Mouse (Mus musculus): ENCODE data around the gene Crybg2. TPM values are rescaled to one million over a fixed set of nuclear protein-coding genes. Genes with fewer than 3 reads are reported as not detected.

Gene Crybg2
- polyA plus RNA-seq, 1 experiment from 2014 or later: 0.53 TPM

DNA sequence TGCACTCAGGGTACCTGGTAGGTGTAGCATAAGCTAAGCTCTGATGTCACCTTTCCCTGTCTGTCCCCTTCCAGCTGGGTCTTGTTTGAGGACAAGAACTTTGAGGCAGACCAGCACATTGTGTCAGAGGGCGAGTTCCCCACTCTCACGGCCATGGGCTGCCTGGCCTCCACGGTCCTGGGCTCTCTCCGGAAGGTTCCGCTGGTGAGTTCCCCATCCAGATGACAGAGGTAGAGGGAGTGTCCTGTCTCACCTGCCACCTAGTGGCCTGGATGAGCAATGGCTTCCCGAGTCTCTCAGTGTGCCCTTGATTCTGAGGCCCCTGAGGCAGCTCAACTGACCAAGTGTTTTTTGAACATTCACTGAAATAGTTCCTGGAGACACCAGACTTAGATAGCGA is 26.8 kb downstream of the Crybg2 start:
- Histone ChIP-seq H3K9ac (no peak overlapping the region), H3K27me3 (peaks cover 8% of the 10 kb centered on the region), H3K27ac (no peak overlapping the region), H3K36me3 (ENCODE audit: poor library complexity, severe bottlenecking) (no peaks in the 10 kb centered on the region), H3K4me1 (peaks cover 3% of the 10 kb centered on the region; the same call in 1 of the 2 replicates), H3K4me3 (no peak overlapping the region), H3K9me3 (replicated peaks) (no peaks in the 10 kb centered on the region), H3K4me2 (no peak overlapping the region)
- WGBS: 45% methylated on average over 7 of the region's 7 CpGs
- ATAC-seq: no peak

GRCm38 (mm10) chr4:134089029-134089428 is 28.4 kb downstream of the Crybg2 start:
- Histone ChIP-seq H3K27ac (no peak overlapping the region), H3K4me1 (no peaks in the 10 kb centered on the region), H3K4me3 (no peak overlapping the region), H3K36me3 (ENCODE audit: poor library complexity, severe bottlenecking) (no peaks in the 10 kb centered on the region), H3K27me3 (no peaks in the 10 kb centered on the region), H3K9me3 (replicated peaks) (no peaks in the 10 kb centered on the region), H3K4me2 (no peak overlapping the region), H3K9ac (no peak overlapping the region)
- no peak for ATAC-seq
- WGBS: 74% methylated on average over 9 of the region's 9 CpGs

DNA sequence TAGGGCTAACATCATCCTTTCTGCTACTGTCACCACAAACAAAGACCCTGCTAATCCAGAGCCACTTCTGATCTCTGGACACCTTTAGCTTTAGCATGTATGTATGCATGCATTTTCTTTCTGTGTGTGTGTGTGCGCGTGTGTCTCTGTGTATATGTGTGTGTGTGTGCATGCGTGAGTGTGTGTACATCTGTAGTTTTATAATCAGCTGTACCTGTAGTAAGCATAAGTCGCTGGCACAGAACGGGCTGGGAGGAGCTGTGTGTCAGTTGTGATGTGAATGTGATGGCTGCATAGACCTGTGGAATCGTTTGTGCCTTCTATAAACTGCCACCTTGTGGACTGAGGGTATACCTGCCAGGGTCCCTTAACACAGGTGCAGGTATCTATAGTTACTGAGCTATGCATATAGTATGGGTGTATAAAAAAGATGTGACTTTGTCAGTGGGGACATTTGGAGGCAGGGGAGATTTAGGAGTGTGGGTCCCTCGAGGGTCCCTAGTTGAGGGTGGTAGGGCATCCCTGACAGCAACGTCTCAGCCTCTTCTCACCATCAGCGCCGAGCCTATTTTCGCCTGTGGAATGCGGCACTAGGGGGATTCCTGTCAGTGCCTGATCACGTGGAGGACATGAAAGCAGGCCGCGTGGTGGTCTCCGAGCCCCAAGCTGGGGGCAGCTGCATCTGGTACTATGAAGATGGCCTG is 30.1 kb downstream of the Crybg2 start:
- Histone ChIP-seq H3K27me3 (no peaks in the 10 kb centered on the region), H3K4me2 (no peak overlapping the region), H3K4me3 (no peak overlapping the region), H3K9me3 (replicated peaks) (no peaks in the 10 kb centered on the region), H3K9ac (no peak overlapping the region), H3K36me3 (ENCODE audit: poor library complexity, severe bottlenecking) (no peaks in the 10 kb centered on the region), H3K4me1 (no peaks in the 10 kb centered on the region), H3K27ac (no peak overlapping the region)
- no peak for ATAC-seq
- 85% methylated on average over 16 of the region's 16 CpGs for WGBS

DNA sequence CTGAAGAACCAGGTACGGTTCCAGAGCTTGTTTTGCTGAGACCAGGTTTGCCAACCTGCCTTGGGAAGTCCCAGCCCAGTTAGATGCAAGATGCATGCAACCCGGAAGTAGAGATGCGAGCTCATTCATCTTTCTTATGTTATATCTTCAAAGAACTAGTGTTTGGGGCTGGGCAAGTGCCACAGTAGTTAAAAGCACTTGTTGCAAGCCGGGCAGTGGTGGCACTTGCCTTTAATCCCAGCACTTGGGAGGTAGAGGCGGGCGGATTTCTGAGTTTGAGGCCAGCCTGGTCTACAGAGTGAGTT is 30.6 kb downstream of the Crybg2 start:
- 87% methylated on average over 6 of the region's 6 CpGs for WGBS
- H3K9ac ChIP-seq: no peak overlapping the region
- no peak for ATAC-seq

GRCm38 (mm10) chr4:134092382-134093288 is 32.0 kb downstream of the Crybg2 start:
- no peak overlapping the region for H3K4me3 ChIP-seq
- H3K36me3 ChIP-seq (ENCODE audit: poor library complexity, severe bottlenecking): no peaks in the 10 kb centered on the region
- H3K9me3 ChIP-seq (replicated peaks): no peaks in the 10 kb centered on the region
- no peaks in the 10 kb centered on the region for H3K27me3 ChIP-seq
- no peaks in the 10 kb centered on the region for H3K4me1 ChIP-seq
- no peak overlapping the region for H3K4me2 ChIP-seq
- ATAC-seq: no peak
- 70% methylated on average over 6 of the region's 6 CpGs for WGBS
- H3K27ac ChIP-seq: no peak overlapping the region
- H3K9ac ChIP-seq: no peak overlapping the region

More for the DNA sequence above, 30.6 kb downstream of the Crybg2 start:
- H3K27me3 ChIP-seq: no peaks in the 10 kb centered on the region
- no peaks in the 10 kb centered on the region for H3K36me3 ChIP-seq (ENCODE audit: poor library complexity, severe bottlenecking)
- no peak overlapping the region for H3K4me3 ChIP-seq
- H3K4me2 ChIP-seq: no peak overlapping the region
- H3K9me3 ChIP-seq (replicated peaks): no peaks in the 10 kb centered on the region
- no peak overlapping the region for H3K27ac ChIP-seq
- no peaks in the 10 kb centered on the region for H3K4me1 ChIP-seq

DNA sequence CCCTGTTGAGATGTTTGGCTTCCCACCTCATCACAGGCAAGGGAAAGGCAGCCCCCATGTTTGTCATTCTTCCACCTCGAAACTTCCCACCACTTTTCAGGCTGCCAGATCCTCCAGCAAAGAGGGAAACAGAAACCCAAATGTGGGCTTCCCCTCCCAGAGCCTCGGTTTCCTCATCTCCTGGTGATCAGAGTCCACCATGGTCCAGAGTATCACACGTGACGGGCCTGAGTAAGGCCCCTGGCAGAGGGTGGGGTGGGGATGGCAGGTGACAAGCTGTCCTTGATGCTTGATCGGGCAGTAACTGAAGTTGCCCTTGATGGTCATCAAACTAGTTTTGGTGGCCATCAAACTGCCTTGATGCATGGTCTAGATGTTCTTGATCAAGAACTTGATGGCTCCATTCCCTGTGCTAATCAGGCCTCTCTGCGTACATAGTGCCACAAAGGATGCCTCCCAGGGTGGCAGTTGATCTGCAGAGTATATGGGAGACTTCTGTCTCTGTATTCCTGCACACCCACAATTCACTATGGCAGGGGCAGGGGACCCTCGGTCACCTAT is 33.5 kb downstream of the Crybg2 start:
- 90% methylated on average over 7 of the region's 7 CpGs for WGBS
- no peak overlapping the region for H3K9ac ChIP-seq
- no peak for ATAC-seq
- H3K4me3 ChIP-seq: no peak overlapping the region
- H3K36me3 ChIP-seq (ENCODE audit: poor library complexity, severe bottlenecking): no peaks in the 10 kb centered on the region
- no peaks in the 10 kb centered on the region for H3K9me3 ChIP-seq (replicated peaks)
- no peaks in the 10 kb centered on the region for H3K4me1 ChIP-seq
- no peak overlapping the region for H3K27ac ChIP-seq
- no peaks in the 10 kb centered on the region for H3K27me3 ChIP-seq
- H3K4me2 ChIP-seq: no peak overlapping the region

DNA sequence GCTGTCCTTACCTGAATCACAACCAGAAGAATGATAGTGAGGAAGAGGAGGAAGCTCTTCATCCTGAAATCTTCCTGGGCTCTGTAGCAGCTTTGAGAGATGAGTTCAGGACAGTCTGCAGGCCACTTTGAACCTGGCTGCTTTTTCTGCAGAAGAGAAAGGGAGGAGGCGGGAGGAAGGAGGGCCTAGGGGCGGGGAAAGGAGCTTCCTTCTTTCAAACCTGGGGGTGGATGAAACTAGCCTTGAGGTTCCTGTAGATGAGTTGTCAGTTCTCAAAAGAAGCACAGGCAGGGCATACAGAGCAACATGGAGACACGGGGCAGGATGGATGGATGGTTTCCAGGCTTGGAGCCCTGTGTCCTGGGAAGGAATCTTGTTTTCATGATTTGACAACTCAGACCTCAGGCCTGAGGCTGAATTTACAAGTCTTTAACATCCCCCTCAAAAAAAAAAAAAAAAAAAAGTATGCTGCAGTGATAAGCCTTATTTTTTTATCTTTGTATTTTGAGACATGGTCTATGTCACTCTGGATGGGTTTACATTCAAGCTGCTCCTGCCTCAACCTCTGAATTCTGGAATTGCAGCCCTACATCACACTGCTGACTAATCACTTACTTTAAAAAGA is 34.4 kb downstream of the Crybg2 start, which contains the start of gene Cd52:
Gene Cd52 (minus strand): TSS at position 160 of the 625 bp plus-strand sequence.
- no peak within 1 kb of the TSS for H3K4me3 ChIP-seq
- H3K9me3 ChIP-seq (replicated peaks): no peaks in the 10 kb centered on the region
- H3K36me3 ChIP-seq (ENCODE audit: poor library complexity, severe bottlenecking): no peaks in the 10 kb centered on the region
- no peaks in the 10 kb centered on the region for H3K4me1 ChIP-seq
- H3K27ac ChIP-seq: no peak within 1 kb of the TSS
- no peaks in the 10 kb centered on the region for H3K27me3 ChIP-seq
- 71% methylated on average over 3 of the region's 3 CpGs for WGBS
- no peak within 1 kb of the TSS for H3K4me2 ChIP-seq
- no peak within 1 kb of the TSS for H3K9ac ChIP-seq
- no peak for ATAC-seq

GRCm38 (mm10) chr4:134096120-134096519 is 35.5 kb downstream of the Crybg2 start:
- no peak for ATAC-seq
- H3K27me3 ChIP-seq: no peaks in the 10 kb centered on the region
- H3K9ac ChIP-seq: no peak overlapping the region
- H3K4me2 ChIP-seq: no peak overlapping the region
- no peak overlapping the region for H3K4me3 ChIP-seq
- no peaks in the 10 kb centered on the region for H3K36me3 ChIP-seq (ENCODE audit: poor library complexity, severe bottlenecking)
- H3K27ac ChIP-seq: no peak overlapping the region
- H3K9me3 ChIP-seq (replicated peaks): no peaks in the 10 kb centered on the region
- no peaks in the 10 kb centered on the region for H3K4me1 ChIP-seq
- 86% methylated on average over 3 of the region's 3 CpGs for WGBS

DNA sequence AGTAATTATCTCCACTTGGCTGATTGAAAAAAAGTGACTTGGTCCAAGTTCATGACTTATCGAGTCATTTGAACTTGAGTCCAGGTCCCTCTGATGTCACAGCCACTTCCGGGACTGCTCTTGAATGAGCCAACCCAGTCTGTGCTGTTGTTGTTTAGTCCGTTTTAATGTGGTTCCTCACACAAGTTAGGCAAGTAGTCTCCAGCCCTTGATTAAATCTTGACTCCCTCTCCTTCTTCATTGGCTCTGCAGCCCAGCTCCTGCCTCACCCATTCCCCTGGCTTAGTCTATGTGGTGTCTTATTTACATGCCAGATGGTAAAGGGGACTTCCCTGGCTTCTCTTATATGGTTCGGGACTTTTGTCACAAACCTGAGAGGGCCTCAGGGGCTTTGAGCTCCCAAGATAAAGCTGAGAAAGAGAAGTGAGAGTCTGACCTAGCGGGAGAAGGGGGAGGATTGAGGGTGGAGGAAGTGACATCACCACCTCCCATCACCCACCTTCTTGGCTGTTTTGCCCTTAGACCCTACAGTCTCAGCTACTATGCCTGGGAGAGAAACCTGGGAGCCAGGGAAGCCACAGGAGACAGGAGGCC is 36.5 kb downstream of the Crybg2 start:
- Histone ChIP-seq H3K27me3 (no peaks in the 10 kb centered on the region), H3K4me1 (no peaks in the 10 kb centered on the region), H3K36me3 (ENCODE audit: poor library complexity, severe bottlenecking) (no peaks in the 10 kb centered on the region), H3K4me2 (no peak overlapping the region), H3K4me3 (no peak overlapping the region), H3K9me3 (replicated peaks) (no peaks in the 10 kb centered on the region), H3K27ac (no peak overlapping the region), H3K9ac (no peak overlapping the region)
- ATAC-seq: no peak
- 85% methylated on average over 5 of the region's 5 CpGs for WGBS

DNA sequence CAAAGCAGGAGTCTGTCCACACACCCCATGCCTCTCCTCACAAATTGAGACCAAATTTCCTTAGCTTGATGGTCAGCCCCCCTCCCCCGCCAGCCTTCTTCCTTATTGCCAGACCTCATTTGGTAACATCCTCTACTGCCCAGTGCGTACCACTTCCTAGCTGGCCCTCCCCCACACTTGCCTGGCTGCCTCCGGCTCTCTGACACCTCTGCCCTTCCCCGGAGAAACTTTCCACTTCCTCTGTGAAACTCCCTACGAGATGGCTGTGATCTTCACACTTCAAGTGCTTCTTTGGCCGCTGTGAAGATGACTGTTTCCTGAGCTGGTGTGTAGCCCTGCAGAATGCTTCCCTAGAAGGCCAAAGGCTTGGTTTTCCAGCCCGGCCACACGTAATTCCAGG is 38.0 kb downstream of the Crybg2 start:
- 77% methylated on average over 8 of the region's 8 CpGs for WGBS
- peaks cover 8% of the 10 kb centered on the region for H3K4me1 ChIP-seq

DNA sequence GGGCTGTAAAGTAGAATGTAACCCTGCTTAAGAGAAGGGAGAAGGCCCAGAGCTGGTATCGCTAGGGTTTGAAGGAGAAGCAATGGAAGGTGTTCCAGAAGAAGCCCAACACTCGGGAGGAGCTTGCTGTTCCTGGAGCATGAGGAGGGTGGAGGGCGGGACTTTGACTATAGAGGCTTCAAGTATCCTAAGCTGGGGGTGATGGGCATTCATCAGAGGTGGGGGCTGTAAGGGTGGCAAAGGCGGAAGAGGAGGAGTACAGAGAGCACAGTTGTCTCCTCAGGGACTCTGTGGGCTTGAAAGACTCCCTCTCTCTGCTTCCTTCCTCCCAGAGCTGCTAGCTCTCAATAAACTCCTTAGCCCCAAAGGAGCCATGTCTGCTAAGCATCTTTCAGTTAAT is 39.6 kb downstream of the Crybg2 start:
- Histone ChIP-seq H3K36me3 (ENCODE audit: poor library complexity, severe bottlenecking) (no peaks in the 10 kb centered on the region), H3K4me1 (peaks cover 8% of the 10 kb centered on the region), H3K4me2 (no peak overlapping the region), H3K4me3 (no peak overlapping the region), H3K9ac (no peak overlapping the region), H3K9me3 (replicated peaks) (no peaks in the 10 kb centered on the region), H3K27me3 (no peaks in the 10 kb centered on the region), H3K27ac (no peak overlapping the region)
- ATAC-seq: no peak
- 77% methylated on average over 4 of the region's 4 CpGs for WGBS

More for the DNA sequence above, 38.0 kb downstream of the Crybg2 start:
- H3K4me3 ChIP-seq: no peak overlapping the region
- no peaks in the 10 kb centered on the region for H3K27me3 ChIP-seq
- H3K9me3 ChIP-seq (replicated peaks): no peaks in the 10 kb centered on the region
- no peak overlapping the region for H3K27ac ChIP-seq
- H3K9ac ChIP-seq: no peak overlapping the region
- no peaks in the 10 kb centered on the region for H3K36me3 ChIP-seq (ENCODE audit: poor library complexity, severe bottlenecking)
- no peak for ATAC-seq
- H3K4me2 ChIP-seq: no peak overlapping the region
